Mouse (Mus musculus): ENCODE measurements around the gene Clock. TPM values are rescaled to one million over a fixed set of nuclear protein-coding genes. Genes with fewer than 3 reads are reported as not detected.
A peak's percentile ranks its signal among the peaks of the same experiment; 100 is the strongest.

Gene Clock
- polyA plus RNA-seq, 1 experiment from 2014 or later: 11.4 TPM

- WGBS: 67% methylated on average over 2 of the region's 2 CpGs
- Histone ChIP-seq H3K9ac (no peak overlapping the region), H3K27me3 (replicated peaks) (no peaks in the 10 kb centered on the region), H3K27ac (no peak overlapping the region), H3K4me2 (replicated peaks) (no peak overlapping the region), H3K4me1 (replicated peaks) (0 out of 2 replicates have a peak, but pooled peaks cover 3% of the 10 kb centered on the region), H3K9me3 (no peaks in the 10 kb centered on the region), H3K36me3 (no peaks in the 10 kb centered on the region), H3K4me3 (replicated peaks) (no peak overlapping the region)
- ATAC-seq: no peak
Observed at GRCm38 (mm10) chr5:76308206-76308605, 3.6 kb upstream of the Clock start.

GRCm38 (mm10) chr5:76306261-76306660 is 1.7 kb upstream of the Clock start:
- Histone ChIP-seq H3K4me1 (replicated peaks) (0 out of 2 replicates have a peak, but pooled peaks cover 7% of the 10 kb centered on the region), H3K27ac (no peak overlapping the region), H3K4me2 (replicated peaks) (no peak overlapping the region), H3K9me3 (no peaks in the 10 kb centered on the region), H3K4me3 (replicated peaks) (no peak overlapping the region), H3K9ac (no peak overlapping the region), H3K36me3 (no peaks in the 10 kb centered on the region), H3K27me3 (replicated peaks) (no peaks in the 10 kb centered on the region)
- ATAC-seq: peak; percentile 57
- WGBS: 54% methylated on average over 3 of the region's 3 CpGs

- Histone ChIP-seq H3K9me3 (no peaks in the 10 kb centered on the region), H3K27ac (peak overlapping the region; percentile 99), H3K4me2 (replicated peaks) (peak overlapping the region; percentile 83), H3K27me3 (replicated peaks) (no peaks in the 10 kb centered on the region), H3K36me3 (no peaks in the 10 kb centered on the region), H3K4me3 (replicated peaks) (peak overlapping the region; percentile 98), H3K9ac (no peak overlapping the region; the same call in 1 of the 2 replicates), H3K4me1 (replicated peaks) (0 out of 2 replicates have a peak, but pooled peaks cover 9% of the 10 kb centered on the region)
- peak; percentile 18; the same call in 1 of the 2 replicates for ATAC-seq
- WGBS: 6% methylated on average over 8 of the region's 8 CpGs
Observed at GRCm38 (mm10) chr5:76305616-76306015, 1.0 kb upstream of the Clock start.

GRCm38 (mm10) chr5:76303745-76304451 is 694 bp downstream of the Clock start:
- peak overlapping the region; percentile 98 for H3K4me3 ChIP-seq (replicated peaks)
- peak; percentile 72 for ATAC-seq

GRCm38 (mm10) chr5:76303379-76303744 is 1.2 kb downstream of the Clock start:
- H3K27me3 ChIP-seq (replicated peaks): no peaks in the 10 kb centered on the region
- ATAC-seq: no peak
- peak overlapping the region; percentile 99 for H3K27ac ChIP-seq
- no peaks in the 10 kb centered on the region for H3K36me3 ChIP-seq
- peak overlapping the region; percentile 83 for H3K4me2 ChIP-seq (replicated peaks)
- WGBS: 3% methylated on average over 11 of the region's 11 CpGs
- H3K9ac ChIP-seq: peak overlapping the region; percentile 93
- H3K4me3 ChIP-seq (replicated peaks): peak overlapping the region; percentile 98
- H3K9me3 ChIP-seq: no peaks in the 10 kb centered on the region
- 0 out of 2 replicates have a peak, but pooled peaks cover 9% of the 10 kb centered on the region for H3K4me1 ChIP-seq (replicated peaks)

More at GRCm38 (mm10) chr5:76303745-76304451, 694 bp downstream of the Clock start:
- Histone ChIP-seq H3K36me3 (no peaks in the 10 kb centered on the region), H3K27ac (peak overlapping the region; percentile 99), H3K4me1 (replicated peaks) (0 out of 2 replicates have a peak, but pooled peaks cover 9% of the 10 kb centered on the region), H3K27me3 (replicated peaks) (no peaks in the 10 kb centered on the region), H3K4me2 (replicated peaks) (peak overlapping the region; percentile 83), H3K9me3 (no peaks in the 10 kb centered on the region), H3K9ac (peak overlapping the region; percentile 93)
- WGBS: under 1% methylated on average over 90 of the region's 100 CpGs

GRCm38 (mm10) chr5:76302009-76302408 is 2.6 kb downstream of the Clock start:
- H3K9ac ChIP-seq: no peak overlapping the region
- 80% methylated on average over 2 of the region's 2 CpGs for WGBS
- no peak overlapping the region for H3K4me3 ChIP-seq (replicated peaks)
- no peaks in the 10 kb centered on the region for H3K9me3 ChIP-seq
- no peaks in the 10 kb centered on the region for H3K36me3 ChIP-seq
- H3K4me2 ChIP-seq (replicated peaks): no peak overlapping the region
- no peaks in the 10 kb centered on the region for H3K27me3 ChIP-seq (replicated peaks)
- ATAC-seq: no peak
- H3K27ac ChIP-seq: no peak overlapping the region
- 0 out of 2 replicates have a peak, but pooled peaks cover 9% of the 10 kb centered on the region for H3K4me1 ChIP-seq (replicated peaks)

- ATAC-seq: 0 out of 2 replicates have a peak, but pooled peaks have one; percentile 34
- H3K36me3 ChIP-seq: no peaks in the 10 kb centered on the region
- H3K4me2 ChIP-seq (replicated peaks): no peak overlapping the region
- WGBS: 60% methylated on average over 8 of the region's 8 CpGs
- H3K9me3 ChIP-seq: no peaks in the 10 kb centered on the region
- no peak overlapping the region for H3K4me3 ChIP-seq (replicated peaks)
- H3K4me1 ChIP-seq (replicated peaks): 0 out of 2 replicates have a peak, but pooled peaks cover 3% of the 10 kb centered on the region
- no peak overlapping the region for H3K27ac ChIP-seq
- H3K27me3 ChIP-seq (replicated peaks): no peaks in the 10 kb centered on the region
- no peak overlapping the region for H3K9ac ChIP-seq
Observed at GRCm38 (mm10) chr5:76289234-76289691, 15.3 kb downstream of the Clock start.

- H3K4me2 ChIP-seq (replicated peaks): no peak overlapping the region
- H3K36me3 ChIP-seq: no peaks in the 10 kb centered on the region
- H3K27me3 ChIP-seq (replicated peaks): no peaks in the 10 kb centered on the region
- no peak overlapping the region for H3K27ac ChIP-seq
- H3K4me1 ChIP-seq (replicated peaks): 0 out of 2 replicates have a peak, but pooled peaks cover 3% of the 10 kb centered on the region
- no peaks in the 10 kb centered on the region for H3K9me3 ChIP-seq
- WGBS: 94% methylated on average over 3 of the region's 3 CpGs
- no peak overlapping the region for H3K4me3 ChIP-seq (replicated peaks)
- ATAC-seq: no peak
- no peak overlapping the region for H3K9ac ChIP-seq
Observed at GRCm38 (mm10) chr5:76288256-76288655, 16.3 kb downstream of the Clock start.

GRCm38 (mm10) chr5:76287062-76287461 is 17.5 kb downstream of the Clock start:
- H3K4me3 ChIP-seq (replicated peaks): no peak overlapping the region
- no peaks in the 10 kb centered on the region for H3K27me3 ChIP-seq (replicated peaks)
- no peaks in the 10 kb centered on the region for H3K9me3 ChIP-seq
- ATAC-seq: no peak
- no peak overlapping the region for H3K9ac ChIP-seq
- 0 out of 2 replicates have a peak, but pooled peaks cover 3% of the 10 kb centered on the region for H3K4me1 ChIP-seq (replicated peaks)
- WGBS: 77% methylated on average over 5 of the region's 5 CpGs
- no peak overlapping the region for H3K4me2 ChIP-seq (replicated peaks)
- H3K36me3 ChIP-seq: no peaks in the 10 kb centered on the region
- no peak overlapping the region for H3K27ac ChIP-seq

GRCm38 (mm10) chr5:76285699-76286098 is 18.9 kb downstream of the Clock start:
- Histone ChIP-seq H3K4me3 (replicated peaks) (no peak overlapping the region), H3K27ac (no peak overlapping the region), H3K4me1 (replicated peaks) (0 out of 2 replicates have a peak, but pooled peaks cover 3% of the 10 kb centered on the region), H3K4me2 (replicated peaks) (no peak overlapping the region), H3K9ac (no peak overlapping the region), H3K36me3 (no peaks in the 10 kb centered on the region), H3K27me3 (replicated peaks) (no peaks in the 10 kb centered on the region), H3K9me3 (no peaks in the 10 kb centered on the region)
- WGBS: 67% methylated on average over 4 of the region's 4 CpGs
- ATAC-seq: no peak

- no peaks in the 10 kb centered on the region for H3K36me3 ChIP-seq
- no peaks in the 10 kb centered on the region for H3K4me1 ChIP-seq (replicated peaks)
- H3K9me3 ChIP-seq: no peaks in the 10 kb centered on the region
- no peak overlapping the region for H3K27ac ChIP-seq
- H3K4me3 ChIP-seq (replicated peaks): no peak overlapping the region
- no peak for ATAC-seq
- no peak overlapping the region for H3K4me2 ChIP-seq (replicated peaks)
- 74% methylated on average over 1 of the region's 1 CpGs for WGBS
- no peaks in the 10 kb centered on the region for H3K27me3 ChIP-seq (replicated peaks)
- no peak overlapping the region for H3K9ac ChIP-seq
Observed at GRCm38 (mm10) chr5:76283890-76284289, 20.7 kb downstream of the Clock start.

- WGBS: 68% methylated on average over 4 of the region's 4 CpGs
- Histone ChIP-seq H3K27me3 (replicated peaks) (no peaks in the 10 kb centered on the region), H3K27ac (no peak overlapping the region), H3K36me3 (no peaks in the 10 kb centered on the region), H3K9ac (no peak overlapping the region), H3K4me2 (replicated peaks) (no peak overlapping the region), H3K4me1 (replicated peaks) (no peaks in the 10 kb centered on the region), H3K9me3 (no peaks in the 10 kb centered on the region), H3K4me3 (replicated peaks) (no peak overlapping the region)
- no peak for ATAC-seq
Observed at GRCm38 (mm10) chr5:76274977-76275376, 29.6 kb downstream of the Clock start.

GRCm38 (mm10) chr5:76250948-76251347 is 53.6 kb downstream of the Clock start:
- H3K9ac ChIP-seq: no peak overlapping the region
- no peak for ATAC-seq
- H3K4me2 ChIP-seq (replicated peaks): no peak overlapping the region
- no peaks in the 10 kb centered on the region for H3K9me3 ChIP-seq
- H3K27ac ChIP-seq: no peak overlapping the region
- peaks cover 7% of the 10 kb centered on the region for H3K36me3 ChIP-seq
- H3K4me3 ChIP-seq (replicated peaks): no peak overlapping the region
- H3K4me1 ChIP-seq (replicated peaks): no peaks in the 10 kb centered on the region
- H3K27me3 ChIP-seq (replicated peaks): no peaks in the 10 kb centered on the region
- WGBS: 89% methylated on average over 3 of the region's 3 CpGs
